ENCODE assay signal across 10 mouse cellular contexts in genomic region chr10:68135416-68135815, GRCm38 (mm10).
DNase-seq lines count a peak whose midpoint lies in the region; TF ChIP-seq lines count a peak whose summit lies in the region.
"Had no signal": no experiment of that assay in that cellular context is flagged by ENCODE, and none has a peak within 500 bp of the region (broad histone marks: within the 10 kb centered on the region; RNA-seq: fewer than 3 reads in every experiment).

No protein-coding gene starts in this region.

- H3K9me3 ChIP-seq in hindbrain, embryonic 10.5 days, result 0 out of 2 replicates have a peak, but pooled peaks cover 5% of the 10 kb centered on the region

- H3K27ac ChIP-seq in liver, adult 2 months (replicated peaks; ENCODE audit: insufficient read depth, low read depth, low read length), result peak overlapping the region; percentile 95
- H3K27ac ChIP-seq in hindbrain, embryonic 10.5 days, result peak overlapping the region; percentile 86

- no peak for TF ChIP-seq POLR2A in liver, adult 2 months (IDR thresholded peaks at IDR 0.05; ENCODE audit: extremely low read depth, insufficient read depth, low read length)
- TF ChIP-seq POLR2A in lung, adult 2 months (IDR thresholded peaks at IDR 0.05; ENCODE audit: borderline replicate concordance, extremely low read depth, low read depth, low read length), result no peak

- peaks cover 32% of the 10 kb centered on the region for H3K79me2 ChIP-seq in liver, adult 2 months (ENCODE audit: control insufficient read depth, insufficient read depth, low read length)

- H3K27me3 ChIP-seq in liver, adult 2 months (ENCODE audit: control insufficient read depth, insufficient read depth, low read length), result no peaks in the 10 kb centered on the region
- H3K27me3 ChIP-seq in hindbrain, embryonic 10.5 days (ENCODE audit: insufficient read depth, poor library complexity, severe bottlenecking), result no peaks in the 10 kb centered on the region

- peaks cover 27% of the 10 kb centered on the region for H3K4me1 ChIP-seq in liver, adult 2 months (ENCODE audit: control insufficient read depth, insufficient read depth, low read length)
- peaks cover 48% of the 10 kb centered on the region for H3K4me1 ChIP-seq in hindbrain, embryonic 10.5 days (replicated peaks)
- H3K4me1 ChIP-seq in lung, adult 2 months (ENCODE audit: control insufficient read depth, insufficient read depth, low read length), result peaks cover 39% of the 10 kb centered on the region

- 4% methylated on average over 4 of the region's 4 CpGs for WGBS in liver, adult 2 months
- WGBS in hindbrain, embryonic 10.5 days, result 35% methylated on average over 4 of the region's 4 CpGs
- WGBS in lung, adult 2 months, result 6% methylated on average over 4 of the region's 4 CpGs

- H3K36me3 ChIP-seq in liver, adult 2 months (ENCODE audit: control insufficient read depth, insufficient read depth, low read length), result peaks cover 42% of the 10 kb centered on the region
- peaks cover 20% of the 10 kb centered on the region for H3K36me3 ChIP-seq in hindbrain, embryonic 10.5 days

- no peak for TF ChIP-seq CTCF in liver, adult 2 months (IDR thresholded peaks at IDR 0.05; ENCODE audit: low read depth, low read length)
- no peak for TF ChIP-seq CTCF in lung, adult 2 months (IDR thresholded peaks at IDR 0.05; ENCODE audit: insufficient read depth, low read length)

- H3K4me3 ChIP-seq in liver, adult 2 months (ENCODE audit: insufficient read depth, low read depth, low read length), result peak overlapping the region; percentile 88
- H3K4me3 ChIP-seq in hindbrain, embryonic 10.5 days, result peak overlapping the region; percentile 54
- H3K4me3 ChIP-seq in lung, adult 2 months (replicated peaks; ENCODE audit: extremely low read depth, low read depth, low read length), result peak overlapping the region; percentile 89

- DNase-seq in liver, adult 2 months (ENCODE audit: extremely low read depth, low read depth, low spot score), result peak; percentile 66
- DNase-seq in liver, result no peak
- no peak for DNase-seq in hindbrain, embryonic 10.5 days (ENCODE audit: low spot score)
- DNase-seq in lung, adult 2 months, result no peak
- no peak for DNase-seq in embryo, embryonic 11 days
- no peak for DNase-seq in cerebellum, postnatal 10 days
- DNase-seq in embryo, embryonic 10.5 days (ENCODE audit: low spot score), result no peak
- no peak for DNase-seq in kidney, postnatal 4 days
- DNase-seq: kidney, adult 18-20 months; right cerebral cortex, postnatal 14 days had no signal

- peak overlapping the region; percentile 88 for H3K9ac ChIP-seq in liver, adult 2 months (ENCODE audit: low read depth, low read length)
